Mouse (Mus musculus) midbrain, embryonic 13.5 days (tissue): ENCODE results near the gene Dcpp2. TPM values are rescaled to one million over a fixed set of nuclear protein-coding genes. Genes with fewer than 3 reads are reported as not detected.
"Not testable (repeated sequence)": the region's sequence is repeated elsewhere in the genome, so short reads cannot be mapped to it uniquely, and the experiment has no call there.

Experiments used
- ATAC-seq: fragments of 200-750 bp; cut with Nextera tagmentation; 2 replicates; pipeline ENCODE4 v1.8.0; 2017; ENCODE audit warnings: mild to moderate bottlenecking, moderate TSS enrichment, moderate library complexity
- H3K27ac ChIP-seq: fragments of 300-500 bp; sonication (generic); 2 replicates; pipeline ENCODE4 v1.5.1; 2015; ENCODE audit warnings: inconsistent platforms, mild to moderate bottlenecking, moderate library complexity
- H3K27me3 ChIP-seq: fragments of 300-500 bp; sonication (generic); 2 replicates; pipeline ENCODE4 v1.6.1; 2015; ENCODE audit warnings: mild to moderate bottlenecking, inconsistent platforms
- H3K36me3 ChIP-seq: fragments of 300-500 bp; sonication (generic); 2 replicates; pipeline ENCODE4 v1.6.1; 2015; ENCODE audit warnings: mild to moderate bottlenecking, inconsistent platforms
- H3K4me1 ChIP-seq: fragments of 300-500 bp; sonication (generic); replicated peaks from 2 replicates; pipeline ENCODE4 v1.6.1; 2015; ENCODE audit warnings: inconsistent platforms
- H3K4me2 ChIP-seq: fragments of 300-500 bp; sonication (generic); replicated peaks from 2 replicates; pipeline ENCODE4 v1.6.1; 2015; ENCODE audit warnings: moderate library complexity, mild to moderate bottlenecking, inconsistent platforms
- H3K4me3 ChIP-seq: fragments of 300-500 bp; sonication (generic); replicated peaks from 2 replicates; pipeline ENCODE4 v1.5.1; 2015; ENCODE audit warnings: mild to moderate bottlenecking, inconsistent platforms
- H3K9ac ChIP-seq: fragments of 300-500 bp; sonication (generic); replicated peaks from 2 replicates; pipeline ENCODE4 v1.6.1; 2015; ENCODE audit warnings: mild to moderate bottlenecking, inconsistent platforms
- H3K9me3 ChIP-seq: fragments of 300-500 bp; sonication (generic); 2 replicates; pipeline ENCODE4 v1.6.1; 2016; ENCODE audit warnings: mild to moderate bottlenecking, inconsistent platforms
- WGBS: fragments of 180-500 bp; shearing (Covaris S2); methylation state at CpG from one replicate; pipeline ENCODE4 v1.1.7; 2015; 5-methylcytosine and 5-hydroxymethylcytosine counted together
- polyA plus RNA-seq: library from polyadenylated mRNA; unstranded; fragments of >200 nt; fragmentation: Nextera tagmentation; extraction: Ambion mirVana; gene quantifications from 2 replicates; pipeline ENCODE4 v1.2.1, GENCODE M21; 2015

Dcpp2 gene
- polyA plus RNA-seq, 1 experiment from 2014 or later: not detected

GRCm38 (mm10) chr17:23947486-23947885 is 66.8 kb downstream of the Dcpp2 start:
- WGBS: 84% methylated on average over 4 of the region's 4 CpGs
- ATAC-seq, H3K4me1 ChIP-seq, H3K9me3 ChIP-seq, H3K4me2 ChIP-seq, H3K4me3 ChIP-seq, H3K36me3 ChIP-seq, H3K9ac ChIP-seq, H3K27me3 ChIP-seq, H3K27ac ChIP-seq: not testable (repeated sequence)

- Histone ChIP-seq H3K4me3 (no peak overlapping the region), H3K36me3 (no peaks in the 10 kb centered on the region), H3K9me3 (no peaks in the 10 kb centered on the region), H3K27me3 (no peaks in the 10 kb centered on the region), H3K27ac (no peak overlapping the region), H3K9ac (no peak overlapping the region), H3K4me2 (no peak overlapping the region), H3K4me1 (no peaks in the 10 kb centered on the region)
- ATAC-seq: no peak
- WGBS: 82% methylated on average over 2 of the region's 2 CpGs
Observed at GRCm38 (mm10) chr17:23949068-23949467, 68.4 kb downstream of the Dcpp2 start.

Other genes starting within 250 kb of the Dcpp2 start
- 1.1 TPM in 2 replicates for gene Mmp25, start 235.6 kb upstream of the Dcpp2 start, polyA plus RNA-seq
- gene Bicdl2, start 220.4 kb upstream of the Dcpp2 start, polyA plus RNA-seq: 0.16 TPM in 1 of 2 replicates, not detected in the other
- gene Hcfc1r1, start 207.3 kb upstream of the Dcpp2 start, polyA plus RNA-seq: 84.9 and 90.9 TPM in 2 replicates
- 44.8 and 46.5 TPM in 2 replicates for gene Thoc6, start 207.0 kb upstream of the Dcpp2 start, polyA plus RNA-seq
- 1.4 and 2.9 TPM in 2 replicates for gene Tnfrsf12a, start 203.4 kb upstream of the Dcpp2 start, polyA plus RNA-seq
- gene Cldn6, start 201.6 kb upstream of the Dcpp2 start, polyA plus RNA-seq: 0.15 and 0.17 TPM in 2 replicates
- 0.32 and 1.1 TPM in 2 replicates for gene Cldn9, start 196.9 kb upstream of the Dcpp2 start, polyA plus RNA-seq
- 0.30 TPM in 1 of 2 replicates, not detected in the other for gene 1520401A03Rik, start 158.1 kb upstream of the Dcpp2 start, polyA plus RNA-seq
- gene Pkmyt1, start 154.5 kb upstream of the Dcpp2 start, polyA plus RNA-seq: 21.4 and 26.5 TPM in 2 replicates
- gene Paqr4, start 140.0 kb upstream of the Dcpp2 start, polyA plus RNA-seq: 55.8 and 56.8 TPM in 2 replicates
- gene Kremen2, start 135.0 kb upstream of the Dcpp2 start, polyA plus RNA-seq: 0.57 and 0.66 TPM in 2 replicates
- 238 and 243 TPM in 2 replicates for gene Flywch1, start 109.3 kb upstream of the Dcpp2 start, polyA plus RNA-seq
- 63.9 and 70.5 TPM in 2 replicates for gene Flywch2, start 94.8 kb upstream of the Dcpp2 start, polyA plus RNA-seq
- 639 and 664 TPM in 2 replicates for gene Srrm2, start 90.3 kb upstream of the Dcpp2 start, polyA plus RNA-seq
- 1,286 and 1,324 TPM in 2 replicates for gene Elob, start 51.7 kb upstream of the Dcpp2 start, polyA plus RNA-seq
- gene Prss33, start 44.8 kb upstream of the Dcpp2 start, polyA plus RNA-seq: 0.30 and 0.36 TPM in 2 replicates
- not detected in 2 replicates for gene Prss32, start 37.0 kb upstream of the Dcpp2 start, polyA plus RNA-seq
- gene Prss41, start 36.7 kb upstream of the Dcpp2 start, polyA plus RNA-seq: 0.94 and 1.5 TPM in 2 replicates
- gene Prss21, start 12.8 kb upstream of the Dcpp2 start, polyA plus RNA-seq: not detected in 2 replicates
- not detected in 2 replicates for gene Dcpp1, start within 50 bp of the Dcpp2 start, polyA plus RNA-seq
- not detected in 2 replicates for gene Dcpp3, start 36.6 kb downstream of the Dcpp2 start, polyA plus RNA-seq
- gene Sbp, start 60.8 kb downstream of the Dcpp2 start, polyA plus RNA-seq: not detected in 2 replicates
- not detected in 2 replicates for gene Sbpl, start 74.4 kb downstream of the Dcpp2 start, polyA plus RNA-seq
- not detected in 2 replicates for gene Prss30, start 99.7 kb downstream of the Dcpp2 start, polyA plus RNA-seq
- 0.12 TPM in 1 of 2 replicates, not detected in the other for gene Prss22, start 117.2 kb downstream of the Dcpp2 start, polyA plus RNA-seq
- gene Prss27, start 157.3 kb downstream of the Dcpp2 start, polyA plus RNA-seq: 0.32 and 0.54 TPM in 2 replicates
- 80.9 and 81.5 TPM in 2 replicates for gene Kctd5, start 192.6 kb downstream of the Dcpp2 start, polyA plus RNA-seq